Mouse (Mus musculus): Measurements from ENCODE around the gene Gm7145. TPM values are rescaled to one million over a fixed set of nuclear protein-coding genes. Genes with fewer than 3 reads are reported as not detected.
"Not testable (repeated sequence)": the region's sequence is repeated elsewhere in the genome, so short reads cannot be mapped to it uniquely, and the experiment has no call there.

Gene Gm7145
- not detected for total RNA-seq (2021)
- long read RNA-seq, result 0 reads

DNA sequence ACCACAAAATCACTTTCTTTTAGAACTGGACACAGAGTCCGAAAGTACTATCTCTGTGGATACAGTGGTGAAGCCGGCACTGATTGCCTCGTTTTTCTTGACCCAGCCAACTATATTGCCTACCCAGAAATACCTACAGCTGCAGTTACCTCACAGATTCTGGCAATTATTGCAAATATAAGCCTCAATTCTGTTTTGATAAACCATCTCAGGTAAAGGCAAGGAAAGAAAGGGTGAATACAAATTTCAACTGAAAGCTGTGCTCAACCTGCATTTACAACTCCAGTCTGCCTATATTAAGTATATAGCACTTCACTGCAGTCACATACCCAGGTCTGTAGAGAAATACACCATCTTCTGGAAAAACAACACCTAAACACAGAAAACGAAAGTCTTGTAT lies at the start of gene Gm7145:
Gene Gm7145 (plus strand): TSS at position 301 of the 400 bp plus-strand sequence.
- DNase-seq (ENCODE audit: low spot score in 2 of 2), result no peak

- DNase-seq (ENCODE audit: low spot score in 2 of 2), result not testable (repeated sequence)
Observed at GRCm38 (mm10) chr1:117927715-117928114, 38.0 kb upstream of the Gm7145 start, which contains the start of gene Gm28168. TSS of gene Gm28168 (plus strand) at chr1:117928015.

- not testable (repeated sequence) for DNase-seq (ENCODE audit: low spot score in 2 of 2)
Observed at GRCm38 (mm10) chr1:118003876-118004275, 38.1 kb downstream of the Gm7145 start.

- DNase-seq (ENCODE audit: low spot score in 2 of 2), result peak in 1 of 2 experiments; percentile 23
Observed at GRCm38 (mm10) chr1:118012736-118013135, 47.0 kb downstream of the Gm7145 start.

Other genes starting within 250 kb of the Gm7145 start
- gene B020011L13Rik, start 184.8 kb upstream of the Gm7145 start, total RNA-seq (2021), result not detected
- gene Gm28360, start 135.9 kb upstream of the Gm7145 start, total RNA-seq (2021), result not detected
- not detected for gene Gm28168, start 37.9 kb upstream of the Gm7145 start, total RNA-seq (2021)
- gene Gm29106, start 210.6 kb downstream of the Gm7145 start, total RNA-seq (2021), result not detected